ENCODE assay signal across 22 mouse cellular contexts in the genomic region with DNA sequence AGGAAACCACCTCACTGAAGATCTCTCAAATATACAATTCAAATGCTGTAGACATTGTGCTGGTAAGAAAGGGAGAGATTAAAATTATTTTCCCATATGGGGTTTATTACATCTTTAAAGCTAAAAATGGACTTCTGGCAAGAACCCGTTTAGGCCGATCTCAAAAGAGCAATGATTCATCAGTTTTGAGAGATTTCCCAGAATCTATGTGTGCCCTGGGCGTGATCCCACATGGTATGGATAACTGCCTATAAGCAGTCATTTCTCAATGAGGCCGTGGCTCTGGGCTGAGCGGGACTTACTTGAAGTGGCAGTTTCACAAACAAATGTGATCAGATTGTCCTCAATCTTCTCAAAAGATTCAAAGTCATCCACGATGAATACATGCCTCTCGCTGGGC.
DNase-seq lines count a peak whose midpoint lies in the region; ATAC-seq and TF ChIP-seq lines count a peak whose summit lies in the region.
"Had no signal": no experiment of that assay in that cellular context is flagged by ENCODE, and none has a peak within 500 bp of the region (broad histone marks: within the 10 kb centered on the region; RNA-seq: fewer than 3 reads in every experiment).

No protein-coding gene starts in this region.

- no peak overlapping the region for H3K4me3 ChIP-seq in embryonic fibroblast, embryonic 13.5 days (ENCODE audit: insufficient read depth, low read length)

- no peak for TF ChIP-seq CTCF in embryonic fibroblast, embryonic 13.5 days (IDR thresholded peaks at IDR 0.05; ENCODE audit: borderline replicate concordance, insufficient read depth, low read length)

- TF ChIP-seq POLR2A in embryonic fibroblast, embryonic 13.5 days (IDR thresholded peaks at IDR 0.05; ENCODE audit: low read depth, low read length) = 0 out of 2 replicates have a peak, but pooled peaks have one; percentile 18

- peaks cover 6% of the 10 kb centered on the region for H3K4me1 ChIP-seq in embryonic fibroblast, embryonic 13.5 days (ENCODE audit: control insufficient read depth, insufficient read depth, low read length)

- ATAC-seq in granulocyte monocyte progenitor cell, adult 5-6 weeks (replicated peaks; ENCODE audit: poor library complexity, severe bottlenecking) = no peak
- ATAC-seq: activated CD4-positive, CD25-positive, alpha-beta regulatory T cell, adult 4 months; CD4-positive, CD25-positive, alpha-beta regulatory T cell, adult 4 months; Patski had no signal

- H3K27ac ChIP-seq in embryonic fibroblast, embryonic 13.5 days (ENCODE audit: insufficient read depth, low read length) = peak overlapping the region; percentile 90

- intact Hi-C loops in heart, postnatal 25 days (cut with DNase I) = no loop called here

- DNase-seq in 3T3-L1 (ENCODE audit: low read depth, low spot score) (peak; percentile 72), NIH3T3 (ENCODE audit: low read depth) (peak; percentile 86)
- DNase-seq in brain, adult 2 months (ENCODE audit: low read depth, low spot score) = peak; percentile 20
- DNase-seq in heart, postnatal 25 days (ENCODE audit: low spot score) = no peak
- DNase-seq in heart, postnatal 4 days = no peak
- DNase-seq in adrenal gland, postnatal 36 days = no peak
- DNase-seq: adrenal gland, adult 2 months; adrenal gland, adult 8-10 months; adrenal gland, postnatal 10 days; adrenal gland, postnatal 14 days; adrenal gland, postnatal 25 days; B cell, adult 2 months; cerebellum, adult 11 months; cerebellum, adult 11-12 months; cerebellum, adult 18-20 months; cerebellum, adult 8-10 months; cerebellum, adult 9-10 months had no signal

Comparison
In these comparisons a context has a peak if more than half of its experiments do, and no peak if none do; other contexts are left out.
1. DNase-seq: peak in 3T3-L1 (single experiment), NIH3T3 (single experiment) and brain, adult 2 months (single experiment); none in heart, postnatal 25 days (single experiment), heart, postnatal 4 days (single experiment) and adrenal gland, postnatal 36 days (0 of 2).